Mouse (Mus musculus): ENCODE measurements at regions not wholly inside any gene's neighbourhood (a gene's known extent, or its start where the extent isn't known, plus 50 kb on each side); places are given as distances from the start of the nearest gene placed in this dataset.

DNA sequence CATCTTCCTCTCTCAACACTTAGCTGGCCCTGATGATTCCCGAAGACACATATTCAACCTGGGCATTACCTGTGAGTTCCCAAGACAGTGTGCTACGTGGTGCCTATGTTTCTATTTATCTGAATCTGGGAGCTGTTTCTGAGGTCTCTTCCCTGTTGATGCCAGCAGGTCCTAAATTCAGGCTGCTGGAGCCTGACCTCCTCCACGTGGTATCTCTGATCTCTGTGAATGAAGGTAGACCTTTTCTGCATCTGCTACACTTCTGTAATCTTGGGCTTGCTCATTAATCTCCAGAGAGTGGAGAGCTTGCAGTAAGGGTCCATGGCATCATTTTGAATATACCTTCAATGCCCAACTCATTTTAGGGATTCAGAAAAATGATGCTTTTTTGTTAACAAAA lies 215.8 kb downstream of the Pten start:
- Histone ChIP-seq H3K79me2 (ENCODE audit: control insufficient read depth, insufficient read depth) (no peaks in the 10 kb centered on the region), H3K79me3 (ENCODE audit: low read depth) (no peaks in the 10 kb centered on the region), H3K36me3 (ENCODE audit: control insufficient read depth, insufficient read depth) (no peaks in the 10 kb centered on the region), H3K4me3 (ENCODE audit: insufficient read depth, poor library complexity, severe bottlenecking) (no peak overlapping the region), H3ac (ENCODE audit: control insufficient read depth, insufficient read length, low read depth) (no peak overlapping the region), H3K27me3 (ENCODE audit: control insufficient read depth, insufficient read depth, insufficient read length) (no peaks in the 10 kb centered on the region)
- no peak for TF ChIP-seq USF1 (IDR thresholded peaks at IDR 0.05; ENCODE audit: low read depth)
- TF ChIP-seq MYOD1 (IDR thresholded peaks at IDR 0.05; ENCODE audit: control insufficient read depth, insufficient read length, low read depth) = no peak
- no peak for TF ChIP-seq CEBPB (IDR thresholded peaks at IDR 0.05; ENCODE audit: low read depth)
- no peak for TF ChIP-seq FOSL1 (IDR thresholded peaks at IDR 0.05; ENCODE audit: insufficient read depth, low read length, poor library complexity, severe bottlenecking)
- no peak for TF ChIP-seq MAX (IDR thresholded peaks at IDR 0.05)
- no peak for TF ChIP-seq CTCF (IDR thresholded peaks at IDR 0.05; ENCODE audit: control insufficient read depth, insufficient read depth, insufficient read length)
- TF ChIP-seq MYOG (IDR thresholded peaks at IDR 0.05; ENCODE audit: control insufficient read depth, extremely low read depth, insufficient read length) = no peak

GRCm38 (mm10) chr19:32974778-32975240 lies 217.5 kb downstream of the Pten start:
- H3ac ChIP-seq (ENCODE audit: control insufficient read depth, insufficient read length, low read depth) = no peak overlapping the region
- H3K4me3 ChIP-seq (ENCODE audit: insufficient read depth, poor library complexity, severe bottlenecking) = no peak overlapping the region
- no peaks in the 10 kb centered on the region for H3K79me3 ChIP-seq (ENCODE audit: low read depth)
- H3K79me2 ChIP-seq (ENCODE audit: control insufficient read depth, insufficient read depth) = no peaks in the 10 kb centered on the region
- H3K27me3 ChIP-seq (ENCODE audit: control insufficient read depth, insufficient read depth, insufficient read length) = no peaks in the 10 kb centered on the region
- H3K36me3 ChIP-seq (ENCODE audit: control insufficient read depth, insufficient read depth) = no peaks in the 10 kb centered on the region
- TF ChIP-seq MYOG (IDR thresholded peaks at IDR 0.05; ENCODE audit: control insufficient read depth, extremely low read depth, insufficient read length) (no peak), MYOD1 (IDR thresholded peaks at IDR 0.05; ENCODE audit: control insufficient read depth, insufficient read length, low read depth) (no peak)

- no peaks in the 10 kb centered on the region for H3K36me3 ChIP-seq (ENCODE audit: control insufficient read depth, insufficient read depth)
- H3K27me3 ChIP-seq (ENCODE audit: control insufficient read depth, insufficient read depth, insufficient read length) = no peaks in the 10 kb centered on the region
- H3K4me3 ChIP-seq (ENCODE audit: insufficient read depth, poor library complexity, severe bottlenecking) = no peak overlapping the region
- no peak overlapping the region for H3ac ChIP-seq (ENCODE audit: control insufficient read depth, insufficient read length, low read depth)
- H3K79me3 ChIP-seq (ENCODE audit: low read depth) = no peaks in the 10 kb centered on the region
- no peaks in the 10 kb centered on the region for H3K79me2 ChIP-seq (ENCODE audit: control insufficient read depth, insufficient read depth)
- TF ChIP-seq USF1 (IDR thresholded peaks at IDR 0.05; ENCODE audit: low read depth) (no peak), CTCF (IDR thresholded peaks at IDR 0.05; ENCODE audit: control insufficient read depth, insufficient read depth, insufficient read length) (no peak), CEBPB (IDR thresholded peaks at IDR 0.05; ENCODE audit: low read depth) (no peak), MYOG (IDR thresholded peaks at IDR 0.05; ENCODE audit: control insufficient read depth, extremely low read depth, insufficient read length) (no peak), MYOD1 (IDR thresholded peaks at IDR 0.05; ENCODE audit: control insufficient read depth, insufficient read length, low read depth) (no peak), MAX (IDR thresholded peaks at IDR 0.05) (no peak), FOSL1 (IDR thresholded peaks at IDR 0.05; ENCODE audit: insufficient read depth, low read length, poor library complexity, severe bottlenecking) (no peak)
These were observed 218.0 kb downstream of the Pten start for GRCm38 (mm10) chr19:32975303-32975702.

DNA sequence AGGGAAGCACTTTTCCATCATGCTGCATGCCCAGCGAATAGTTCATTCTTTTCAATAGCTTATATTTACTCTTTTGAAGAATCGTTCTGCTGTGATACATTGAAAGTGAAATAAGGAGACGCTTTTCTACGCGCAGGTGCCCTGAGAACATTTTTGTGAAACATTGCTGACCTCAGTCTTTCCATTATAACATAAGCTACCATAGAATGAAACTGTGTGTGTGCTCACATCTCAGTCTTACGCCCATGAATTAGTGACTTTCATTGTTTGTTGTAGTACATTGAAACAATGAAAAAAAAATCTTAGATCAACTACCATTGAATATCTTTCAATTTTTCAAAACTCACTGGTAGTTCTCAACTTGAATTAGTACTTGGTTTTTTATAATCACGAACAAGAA lies 219.2 kb downstream of the Pten start:
- no peak for TF ChIP-seq USF1 (IDR thresholded peaks at IDR 0.05; ENCODE audit: low read depth)
- TF ChIP-seq CTCF (IDR thresholded peaks at IDR 0.05; ENCODE audit: control insufficient read depth, insufficient read depth, insufficient read length) = no peak
- no peak for TF ChIP-seq MYOG (IDR thresholded peaks at IDR 0.05; ENCODE audit: control insufficient read depth, extremely low read depth, insufficient read length)
- TF ChIP-seq MYOD1 (IDR thresholded peaks at IDR 0.05; ENCODE audit: control insufficient read depth, insufficient read length, low read depth) = no peak
- no peak for TF ChIP-seq MAX (IDR thresholded peaks at IDR 0.05)
- TF ChIP-seq CEBPB (IDR thresholded peaks at IDR 0.05; ENCODE audit: low read depth) = no peak
- Histone ChIP-seq H3K36me3 (ENCODE audit: control insufficient read depth, insufficient read depth) (no peaks in the 10 kb centered on the region), H3ac (ENCODE audit: control insufficient read depth, insufficient read length, low read depth) (no peak overlapping the region), H3K4me3 (ENCODE audit: insufficient read depth, poor library complexity, severe bottlenecking) (no peak overlapping the region), H3K27me3 (ENCODE audit: control insufficient read depth, insufficient read depth, insufficient read length) (no peaks in the 10 kb centered on the region), H3K79me2 (ENCODE audit: control insufficient read depth, insufficient read depth) (no peaks in the 10 kb centered on the region), H3K79me3 (ENCODE audit: low read depth) (no peaks in the 10 kb centered on the region)

- no peaks in the 10 kb centered on the region for H3K36me3 ChIP-seq (ENCODE audit: control insufficient read depth, insufficient read depth)
- no peaks in the 10 kb centered on the region for H3K27me3 ChIP-seq (ENCODE audit: control insufficient read depth, insufficient read depth, insufficient read length)
- no peak overlapping the region for H3K4me3 ChIP-seq (ENCODE audit: insufficient read depth, poor library complexity, severe bottlenecking)
- H3K79me3 ChIP-seq (ENCODE audit: low read depth) = no peaks in the 10 kb centered on the region
- no peak for TF ChIP-seq CEBPB (IDR thresholded peaks at IDR 0.05; ENCODE audit: low read depth)
- no peaks in the 10 kb centered on the region for H3K79me2 ChIP-seq (ENCODE audit: control insufficient read depth, insufficient read depth)
- no peak overlapping the region for H3ac ChIP-seq (ENCODE audit: control insufficient read depth, insufficient read length, low read depth)
These were observed 220.9 kb downstream of the Pten start for GRCm38 (mm10) chr19:32978037-32978745.

GRCm38 (mm10) chr19:32980142-32980541 lies 222.8 kb downstream of the Pten start:
- H3K79me3 ChIP-seq (ENCODE audit: low read depth) = no peaks in the 10 kb centered on the region
- TF ChIP-seq USF1 (IDR thresholded peaks at IDR 0.05; ENCODE audit: low read depth) = no peak
- TF ChIP-seq MAX (IDR thresholded peaks at IDR 0.05) = no peak
- TF ChIP-seq MYOG (IDR thresholded peaks at IDR 0.05; ENCODE audit: control insufficient read depth, extremely low read depth, insufficient read length) = no peak
- no peak for TF ChIP-seq MYOD1 (IDR thresholded peaks at IDR 0.05; ENCODE audit: control insufficient read depth, insufficient read length, low read depth)
- no peak for TF ChIP-seq CEBPB (IDR thresholded peaks at IDR 0.05; ENCODE audit: low read depth)
- no peak for TF ChIP-seq FOSL1 (IDR thresholded peaks at IDR 0.05; ENCODE audit: insufficient read depth, low read length, poor library complexity, severe bottlenecking)
- no peak for TF ChIP-seq CTCF (IDR thresholded peaks at IDR 0.05; ENCODE audit: control insufficient read depth, insufficient read depth, insufficient read length)
- no peak overlapping the region for H3ac ChIP-seq (ENCODE audit: control insufficient read depth, insufficient read length, low read depth)
- H3K79me2 ChIP-seq (ENCODE audit: control insufficient read depth, insufficient read depth) = no peaks in the 10 kb centered on the region
- H3K4me3 ChIP-seq (ENCODE audit: insufficient read depth, poor library complexity, severe bottlenecking) = no peak overlapping the region
- H3K36me3 ChIP-seq (ENCODE audit: control insufficient read depth, insufficient read depth) = no peaks in the 10 kb centered on the region
- H3K27me3 ChIP-seq (ENCODE audit: control insufficient read depth, insufficient read depth, insufficient read length) = no peaks in the 10 kb centered on the region
